Mouse (Mus musculus) lung, postnatal 36 days (tissue): ENCODE measurements around the gene Utp11.
"Not testable (repeated sequence)": the region's sequence is repeated elsewhere in the genome, so short reads cannot be mapped to it uniquely, and the experiment has no call there.

Source experiments
- DNase-seq: peaks from one replicate; pipeline ENCODE4 v3.0.0; 2022; ENCODE audit warnings: mixed read lengths

Gene Utp11

GRCm38 (mm10) chr4:124693135-124693894, at the start of gene Utp11:
Gene Utp11 (minus strand): TSS chr4:124693600.
- peak; percentile 95 for DNase-seq

- DNase-seq = no peak
Measured at GRCm38 (mm10) chr4:124742839-124743238, 49.4 kb upstream of the Utp11 start.

GRCm38 (mm10) chr4:124741376-124742343, 48.3 kb upstream of the Utp11 start, which contains the start of gene Inpp5b:
Gene Inpp5b (plus strand): TSS chr4:124741850.
- DNase-seq = peak; percentile 92

GRCm38 (mm10) chr4:124738783-124739182, 45.4 kb upstream of the Utp11 start:
- no peak for DNase-seq

GRCm38 (mm10) chr4:124738013-124738412, 44.6 kb upstream of the Utp11 start:
- no peak for DNase-seq

GRCm38 (mm10) chr4:124737486-124737885, 44.1 kb upstream of the Utp11 start:
- no peak for DNase-seq

GRCm38 (mm10) chr4:124736952-124737351, 43.6 kb upstream of the Utp11 start:
- no peak for DNase-seq

- DNase-seq = no peak
Measured at GRCm38 (mm10) chr4:124726121-124726520, 32.7 kb upstream of the Utp11 start.

- DNase-seq = no peak
Measured at GRCm38 (mm10) chr4:124719101-124719500, 25.7 kb upstream of the Utp11 start.

- DNase-seq = peak; percentile 97
Measured at GRCm38 (mm10) chr4:124714545-124715481, 21.4 kb upstream of the Utp11 start, which contains the start of gene Sf3a3. Gene Sf3a3 (plus strand): TSS chr4:124714776.

GRCm38 (mm10) chr4:124713850-124714249, 20.4 kb upstream of the Utp11 start:
- DNase-seq = not testable (repeated sequence)

GRCm38 (mm10) chr4:124712618-124713017, 19.2 kb upstream of the Utp11 start:
- no peak for DNase-seq

GRCm38 (mm10) chr4:124710776-124711291, 17.4 kb upstream of the Utp11 start:
- DNase-seq = peak; percentile 87

- peak; percentile 54 for DNase-seq
Measured at GRCm38 (mm10) chr4:124709961-124710446, 16.6 kb upstream of the Utp11 start.

GRCm38 (mm10) chr4:124708518-124709477, 15.4 kb upstream of the Utp11 start:
- peak; percentile 95 for DNase-seq

GRCm38 (mm10) chr4:124708200-124708517, 14.8 kb upstream of the Utp11 start:
- not testable (repeated sequence) for DNase-seq

- not testable (repeated sequence) for DNase-seq
Measured at GRCm38 (mm10) chr4:124707381-124708199, 14.2 kb upstream of the Utp11 start.

- DNase-seq = no peak
Measured at GRCm38 (mm10) chr4:124705661-124706269, 12.4 kb upstream of the Utp11 start.

GRCm38 (mm10) chr4:124704797-124705474, 11.5 kb upstream of the Utp11 start:
- DNase-seq = peak; percentile 63
